Mouse (Mus musculus): ENCODE measurements at regions not wholly inside any gene's neighbourhood (a gene's known extent, or its start where the extent isn't known, plus 50 kb on each side); places are given as distances from the start of the nearest gene placed in this dataset.
A peak's percentile ranks its signal among the peaks of the same experiment; 100 is the strongest.
"Not testable (repeated sequence)": the region's sequence is repeated elsewhere in the genome, so short reads cannot be mapped to it uniquely, and the experiment has no call there.

GRCm38 (mm10) chr3:5806947-5807575 is 56.5 kb downstream of the Gm8797 start:
- no peak for DNase-seq

GRCm38 (mm10) chr3:5811071-5811590 is 60.5 kb downstream of the Gm8797 start:
- no peak for DNase-seq

GRCm38 (mm10) chr3:5820243-5820642 is 69.6 kb downstream of the Gm8797 start:
- not testable (repeated sequence) for DNase-seq

GRCm38 (mm10) chr3:5860237-5860636 is 109.6 kb downstream of the Gm8797 start:
- peak; percentile 99 for DNase-seq

- DNase-seq: no peak
Measured at GRCm38 (mm10) chr3:5870407-5870806, 119.8 kb downstream of the Gm8797 start.

- DNase-seq: no peak
Measured at GRCm38 (mm10) chr3:5879113-5879512, 128.5 kb downstream of the Gm8797 start.

GRCm38 (mm10) chr3:5917536-5917935 is 166.9 kb downstream of the Gm8797 start:
- no peak for DNase-seq

GRCm38 (mm10) chr3:5950243-5950642 is 199.6 kb downstream of the Gm8797 start:
- DNase-seq: not testable (repeated sequence)

- not testable (repeated sequence) for DNase-seq
Measured at GRCm38 (mm10) chr3:5989011-5989645, 238.5 kb downstream of the Gm8797 start.

- no peak for DNase-seq
Measured at GRCm38 (mm10) chr3:6004423-6004822, 253.8 kb downstream of the Gm8797 start.

GRCm38 (mm10) chr3:6018749-6019148 is 268.1 kb downstream of the Gm8797 start:
- DNase-seq: no peak

- not testable (repeated sequence) for DNase-seq
Measured at GRCm38 (mm10) chr3:6041325-6041724, 290.7 kb downstream of the Gm8797 start.

- DNase-seq: no peak
Measured at GRCm38 (mm10) chr3:6049472-6050045, 299.0 kb downstream of the Gm8797 start.

GRCm38 (mm10) chr3:6051901-6052300 is 301.3 kb downstream of the Gm8797 start:
- DNase-seq: no peak

GRCm38 (mm10) chr3:6083855-6084254 is 333.2 kb downstream of the Gm8797 start:
- DNase-seq: no peak

GRCm38 (mm10) chr3:6087267-6087666 is 336.7 kb downstream of the Gm8797 start:
- DNase-seq: no peak

GRCm38 (mm10) chr3:6093931-6094330 is 343.3 kb downstream of the Gm8797 start:
- DNase-seq: no peak

GRCm38 (mm10) chr3:6094410-6094809 is 343.8 kb downstream of the Gm8797 start:
- not testable (repeated sequence) for DNase-seq

GRCm38 (mm10) chr3:6100863-6101262 is 350.3 kb downstream of the Gm8797 start:
- DNase-seq: no peak

- no peak for DNase-seq
Measured at GRCm38 (mm10) chr3:6102866-6103265, 352.3 kb downstream of the Gm8797 start.

- DNase-seq: no peak
Measured at GRCm38 (mm10) chr3:6106659-6107058, 356.1 kb downstream of the Gm8797 start.

GRCm38 (mm10) chr3:6107377-6108155 is 357.0 kb downstream of the Gm8797 start:
- DNase-seq: no peak

- peak; percentile 57 for DNase-seq
Measured at GRCm38 (mm10) chr3:6118721-6119120, 368.1 kb downstream of the Gm8797 start.

Measured in layer of hippocampus, adult 9-11 months (tissue).